Mouse (Mus musculus) stomach, postnatal 0 days (tissue): ENCODE measurements at regions not wholly inside any gene's neighbourhood (a gene's known extent, or its start where the extent isn't known, plus 50 kb on each side); places are given as distances from the start of the nearest gene placed in this dataset.

Source experiments
- CTCF ChIP-seq: IDR thresholded peaks from 2 replicates; pipeline ENCODE4 v1.5.1; 2016; ENCODE audit warnings: antibody characterized with exemption, low read depth, mild to moderate bottlenecking, moderate library complexity
- EP300 ChIP-seq: optimal IDR thresholded peaks from 2 replicates; pipeline ENCODE3; 2016; ENCODE audit warnings: antibody characterized with exemption

DNA sequence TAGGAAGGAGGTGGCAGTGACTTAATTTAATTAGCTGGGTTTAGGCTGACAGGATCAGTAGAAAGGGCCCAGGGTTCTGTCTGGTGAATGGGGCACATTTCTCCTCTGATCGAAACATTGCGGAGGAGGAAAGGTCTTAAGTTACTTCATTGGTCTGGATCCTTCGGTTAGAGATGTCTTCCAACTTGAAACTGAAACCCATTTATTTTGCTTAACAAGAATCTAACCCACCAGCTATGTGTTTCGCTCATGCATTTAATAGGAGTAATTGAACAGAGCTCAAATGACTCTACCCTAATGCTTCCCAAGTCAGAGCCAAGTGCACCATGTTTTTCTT, 64.2 kb upstream of the Pitx1 start:
- TF ChIP-seq CTCF (no peak), EP300 (no peak)
